Mouse (Mus musculus) CH12.LX (cell line): ENCODE data around the gene Cxcl16. TPM values are rescaled to one million over a fixed set of nuclear protein-coding genes. Genes with fewer than 3 reads are reported as not detected.

Experiments used
- DNase-seq: peaks from one replicate; pipeline ENCODE4 v3.0.0-alpha.2; 2013; ENCODE audit errors: extremely low read depth
- H3K27ac ChIP-seq: 2 replicates; pipeline ENCODE4 v1.5.1; 2012; ENCODE audit warnings: low read depth, mild to moderate bottlenecking, control low read depth, moderate library complexity; ENCODE audit not compliant: insufficient read depth
- H3K27me3 ChIP-seq: replicated peaks from 2 replicates; pipeline ENCODE3; 2012; ENCODE audit warnings: inconsistent platforms
- H3K36me3 ChIP-seq, 2 experiments: replicated peaks in 1 of 2; 2 replicates each; pipeline versions ENCODE3 to v1.6.1; 2012; ENCODE audit warnings: inconsistent platforms in 1 of 2, low read length in 1 of 2, mild to moderate bottlenecking in 1 of 2, mixed read lengths in 1 of 2, moderate library complexity in 1 of 2; ENCODE audit not compliant: control insufficient read depth in 1 of 2, insufficient read depth in 1 of 2
- H3K4me1 ChIP-seq, 2 experiments: 2 replicates each; pipeline ENCODE4 v1.6.1; 2012; ENCODE audit warnings: inconsistent platforms in 1 of 2, moderate library complexity in 1 of 2; ENCODE audit not compliant: insufficient read depth in 2 of 2, control insufficient read depth in 1 of 2
- H3K4me2 ChIP-seq: 2 replicates; pipeline ENCODE4 v1.6.1; 2012; ENCODE audit warnings: low read depth, mild to moderate bottlenecking, control low read depth; ENCODE audit not compliant: poor library complexity, insufficient read depth, severe bottlenecking
- H3K4me3 ChIP-seq, 3 experiments: fragments of 150-350 bp in 1 of 3; sonication (generic) in 1 of 3; replicated peaks in 1 of 3; 2 replicates each; pipeline versions ENCODE3 to v1.5.1; 2011 to 2012; ENCODE audit warnings: low read depth in 2 of 3, low read length in 2 of 3, mild to moderate bottlenecking in 2 of 3, moderate library complexity in 2 of 3, control low read depth in 1 of 3, improper control_type of control experiment in 1 of 3, inconsistent platforms in 1 of 3, mixed read lengths in 1 of 3; ENCODE audit not compliant: poor library complexity in 1 of 3
- H3K79me2 ChIP-seq: replicated peaks from 2 replicates; pipeline ENCODE4 v1.6.1; 2012; ENCODE audit warnings: mild to moderate bottlenecking, moderate library complexity; ENCODE audit not compliant: control insufficient read depth, poor library complexity, insufficient read depth, severe bottlenecking; ENCODE audit errors: extremely low read depth
- H3K9ac ChIP-seq: 2 replicates; pipeline ENCODE4 v1.6.1; 2012; ENCODE audit warnings: low read depth, mild to moderate bottlenecking, control low read depth, moderate library complexity; ENCODE audit not compliant: insufficient read depth
- H3K9me3 ChIP-seq: replicated peaks from 2 replicates; pipeline ENCODE3; 2012; ENCODE audit warnings: low read length, inconsistent platforms, mixed read lengths
- BHLHE40 ChIP-seq: IDR thresholded peaks from 2 replicates; pipeline ENCODE4 v1.6.1; 2011; ENCODE audit warnings: mild to moderate bottlenecking, low read depth, low read length, improper control_type of control experiment
- CHD2 ChIP-seq: IDR thresholded peaks from 2 replicates; pipeline ENCODE4 v1.6.1; 2011; ENCODE audit warnings: low read length, improper control_type of control experiment
- ELF1 ChIP-seq: IDR thresholded peaks from 2 replicates; pipeline ENCODE4 v1.6.1; 2014; ENCODE audit warnings: low read depth, mild to moderate bottlenecking, inconsistent platforms, low read length, improper control_type of control experiment
- EP300 ChIP-seq: IDR thresholded peaks from 2 replicates; pipeline ENCODE4 v1.6.1; 2011; ENCODE audit warnings: low read length, improper control_type of control experiment
- ETS1 ChIP-seq: conservative IDR thresholded peaks from 2 replicates; pipeline ENCODE4 v1.6.1; 2012; ENCODE audit warnings: low read depth, mild to moderate bottlenecking, inconsistent platforms, low read length, improper control_type of control experiment, moderate library complexity
- JUN ChIP-seq: IDR thresholded peaks from 2 replicates; pipeline ENCODE4 v1.6.1; 2011; ENCODE audit warnings: low read depth, mild to moderate bottlenecking, low read length, improper control_type of control experiment, moderate library complexity; ENCODE audit not compliant: insufficient read depth
- KAT2A ChIP-seq: IDR thresholded peaks from 2 replicates; pipeline ENCODE4 v1.6.1; 2012; ENCODE audit warnings: low read length, improper control_type of control experiment, inconsistent platforms; ENCODE audit not compliant: insufficient replicate concordance
- MYC ChIP-seq: IDR thresholded peaks from 2 replicates; pipeline ENCODE4 v1.6.1; 2011; ENCODE audit warnings: low read depth, mild to moderate bottlenecking, improper control_type of control experiment, low read length
- NELFE ChIP-seq: IDR thresholded peaks from 2 replicates; pipeline ENCODE4 v1.6.1; 2011; ENCODE audit warnings: low read depth, low read length, improper control_type of control experiment
- POLR2A ChIP-seq: IDR thresholded peaks from 2 replicates; pipeline ENCODE4 v1.6.1; 2011; ENCODE audit warnings: low read depth, mild to moderate bottlenecking, improper control_type of control experiment, low read length
- RAD21 ChIP-seq: IDR thresholded peaks from 2 replicates; pipeline ENCODE4 v1.6.1; 2011; ENCODE audit warnings: low read depth, mild to moderate bottlenecking, low read length, improper control_type of control experiment, moderate library complexity
- RCOR1 ChIP-seq: conservative IDR thresholded peaks from 2 replicates; pipeline ENCODE4 v1.6.1; 2012; ENCODE audit warnings: low read depth, mild to moderate bottlenecking, inconsistent platforms, low read length, improper control_type of control experiment
- SIN3A ChIP-seq: IDR thresholded peaks from 2 replicates; pipeline ENCODE4 v1.6.1; 2012; ENCODE audit warnings: low read length, improper control_type of control experiment, inconsistent platforms
- USF1 ChIP-seq: IDR thresholded peaks from 2 replicates; pipeline ENCODE4 v1.6.1; 2014; ENCODE audit warnings: low read depth, mild to moderate bottlenecking, inconsistent platforms, low read length, improper control_type of control experiment
- ZC3H11A ChIP-seq: IDR thresholded peaks from 2 replicates; pipeline ENCODE4 v1.6.1; 2012; ENCODE audit warnings: low read depth, mild to moderate bottlenecking, inconsistent platforms, low read length, improper control_type of control experiment
- ZKSCAN1 ChIP-seq: IDR thresholded peaks from 2 replicates; pipeline ENCODE4 v1.6.1; 2012; ENCODE audit warnings: low read depth, inconsistent platforms, low read length, improper control_type of control experiment, borderline replicate concordance
- ZMIZ1 ChIP-seq: IDR thresholded peaks from 2 replicates; pipeline ENCODE4 v1.6.1; 2012; ENCODE audit warnings: low read depth, mild to moderate bottlenecking, inconsistent platforms, low read length, improper control_type of control experiment
- ZNF384 ChIP-seq: IDR thresholded peaks from 2 replicates; pipeline ENCODE4 v1.6.1; 2012; ENCODE audit warnings: low read depth, low read length, improper control_type of control experiment, inconsistent platforms
- dilution Hi-C: fragments of 300-500 bp; cut with MboI; formaldehyde crosslinking; loops from 2 replicates; pipeline ENCODE4 v1.14.3; 2020; ENCODE audit warnings: low sequenced_read_pairs; ENCODE audit not compliant: extremely low pct_unique_long_range_greater_than_20kb, extremely low pct_ligation_motif_present
- in situ Hi-C: fragments of 300-500 bp; cut with MboI; formaldehyde crosslinking; loops from 3 replicates; pipeline ENCODE4 v1.14.3; 2019; ENCODE audit warnings: low sequenced_read_pairs, low pct_ligation_motif_present, low pct_unique_long_range_greater_than_20kb, mixed read lengths
- polyA plus RNA-seq: library from polyadenylated mRNA; unstranded; fragments of >175 nt; gene quantifications from 2 replicates; pipeline ENCODE4 v1.2.1, GENCODE M21; 2012; ENCODE audit warnings: low read depth; ENCODE audit not compliant: insufficient read length
- total RNA-seq, 2 experiments: library from RNA; depleted of rRNA; stranded (reverse); fragments of 300-350 nt in 1 of 2; fragments of >200 nt in 1 of 2; gene quantifications; 2 replicates each; pipeline ENCODE4 v1.2.3; 2012 to 2014

Cxcl16 gene
- total RNA-seq (2012; rRNA removed) (0.04 and 0.08 TPM in 2 replicates), total RNA-seq (2014; rRNA removed) (not detected in 2 replicates), polyA plus RNA-seq (0.56 and 0.59 TPM in 2 replicates)

DNA sequence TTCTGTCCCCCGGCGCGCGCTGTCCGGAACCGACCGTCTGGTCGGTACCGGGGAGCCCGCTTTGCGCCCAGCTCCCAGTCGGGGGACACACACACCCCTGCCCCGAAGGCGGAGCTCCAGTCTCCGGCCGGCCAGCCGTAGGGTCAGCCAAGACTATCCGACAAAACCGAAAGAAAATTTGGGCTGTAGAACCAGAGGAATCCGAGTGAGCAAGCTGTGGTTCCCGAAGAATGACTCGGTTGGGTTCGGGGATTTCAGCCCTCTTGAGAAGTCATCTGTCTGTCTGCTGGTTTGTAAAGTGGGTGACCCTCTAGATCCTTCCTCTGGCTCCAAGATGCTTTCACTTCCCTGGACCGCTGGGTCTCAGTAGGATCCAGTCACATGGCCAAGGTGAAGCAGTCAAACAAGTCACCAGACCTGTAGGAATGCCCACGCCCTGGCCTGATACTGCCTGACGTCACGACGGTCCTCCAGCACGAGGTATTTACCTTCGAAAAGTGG is at the start of gene Cxcl16:
Gene Cxcl16, minus strand, starts transcription at position 384 of the 501 bp plus-strand sequence.
- H3K9ac ChIP-seq = no peak within 1 kb of the TSS
- no peaks in the 10 kb centered on the region for H3K79me2 ChIP-seq
- H3K9me3 ChIP-seq = peaks cover 6% of the 10 kb centered on the region
- dilution Hi-C loops (no loop called here), in situ Hi-C loops (loop anchor here (5.0 kb wide), 1 partner anchor 43 kb away; no protein-coding TSS in a partner anchor)
- peaks cover 0 to 44% of the 10 kb centered on the region in 2 experiments for H3K36me3 ChIP-seq
- H3K27me3 ChIP-seq = no peaks in the 10 kb centered on the region
- no peak for DNase-seq
- H3K4me1 ChIP-seq = peaks cover 0 to 18% of the 10 kb centered on the region in 2 experiments; a peak in 2 of 4 replicates
- H3K27ac ChIP-seq = no peak within 1 kb of the TSS
- H3K4me3 ChIP-seq = no peak within 1 kb of the TSS
- no peak within 1 kb of the TSS for H3K4me2 ChIP-seq
- TF ChIP-seq BHLHE40 (no peak), RAD21 (no peak)

DNA sequence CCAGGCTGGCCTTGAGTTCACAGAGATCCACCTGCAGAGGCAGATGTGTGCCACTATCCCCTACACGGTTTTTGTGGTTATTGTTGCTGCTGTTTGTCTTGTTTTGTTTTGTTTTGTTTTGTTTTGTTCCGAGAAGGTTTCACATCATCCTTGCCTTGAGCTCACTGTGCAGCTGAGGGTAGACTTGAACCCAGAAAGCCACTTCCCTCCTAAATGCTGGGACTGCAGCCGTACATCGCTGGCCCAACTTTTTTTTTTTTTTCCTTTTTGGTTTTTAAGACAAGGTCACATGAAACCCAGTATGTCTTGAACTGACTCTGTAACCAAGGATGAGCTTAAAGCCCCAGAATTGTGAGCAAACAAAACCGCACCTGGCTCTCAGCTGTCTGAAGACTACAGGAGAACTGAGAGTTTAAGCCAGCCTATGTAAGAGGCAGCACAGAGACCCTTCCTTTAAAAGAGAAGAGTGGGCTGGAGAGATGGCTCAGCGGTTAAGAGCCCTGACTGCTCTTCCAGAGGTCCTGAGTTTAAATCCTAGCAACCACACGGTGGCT is 47.3 kb upstream of the Cxcl16 start:
- H3K27ac ChIP-seq = no peak overlapping the region
- no peaks in the 10 kb centered on the region for H3K27me3 ChIP-seq
- DNase-seq = peak; percentile 52
- peaks cover 12 to 71% of the 10 kb centered on the region in 2 experiments for H3K4me1 ChIP-seq
- in situ Hi-C loops = loop anchor here (5.0 to 10.0 kb wide), 2 partner anchors 95 to 182 kb away; partner anchors contain the start of genes Alox12e and Pelp1
- H3K36me3 ChIP-seq = no peaks in the 10 kb centered on the region
- dilution Hi-C loops = no loop called here
- no peak overlapping the region for H3K9ac ChIP-seq
- no peaks in the 10 kb centered on the region for H3K79me2 ChIP-seq
- H3K4me2 ChIP-seq = no peak overlapping the region
- H3K4me3 ChIP-seq = no peak overlapping the region
- no peaks in the 10 kb centered on the region for H3K9me3 ChIP-seq
- no peak for TF ChIP-seq USF1
- TF ChIP-seq MYC = no peak
- peak; percentile 36; the same call in 1 of the 2 replicates for TF ChIP-seq ETS1
- TF ChIP-seq JUN = no peak
- TF ChIP-seq RAD21 = no peak
- TF ChIP-seq ZMIZ1 = no peak; the same call in 1 of the 2 replicates
- TF ChIP-seq ZNF384 = peak; percentile 88
- TF ChIP-seq ZKSCAN1 = no peak
- TF ChIP-seq NELFE = no peak
- TF ChIP-seq KAT2A = no peak
- TF ChIP-seq RCOR1 = 0 out of 2 replicates have a peak, but pooled peaks have one; percentile 27
- no peak for TF ChIP-seq ELF1
- peak; percentile 17; the same call in 1 of the 2 replicates for TF ChIP-seq EP300
- TF ChIP-seq CHD2 = no peak
- TF ChIP-seq POLR2A = no peak
- TF ChIP-seq SIN3A = peak; percentile 55; the same call in 1 of the 2 replicates
- no peak for TF ChIP-seq ZC3H11A
